Mouse (Mus musculus) retina, adult 2 months (tissue): ENCODE measurements around the gene Apela.

Experiments
- DNase-seq: peaks from one replicate; pipeline ENCODE4 v3.0.0-alpha.2; 2012; ENCODE audit warnings: low read depth, low spot score

Apela gene

DNA sequence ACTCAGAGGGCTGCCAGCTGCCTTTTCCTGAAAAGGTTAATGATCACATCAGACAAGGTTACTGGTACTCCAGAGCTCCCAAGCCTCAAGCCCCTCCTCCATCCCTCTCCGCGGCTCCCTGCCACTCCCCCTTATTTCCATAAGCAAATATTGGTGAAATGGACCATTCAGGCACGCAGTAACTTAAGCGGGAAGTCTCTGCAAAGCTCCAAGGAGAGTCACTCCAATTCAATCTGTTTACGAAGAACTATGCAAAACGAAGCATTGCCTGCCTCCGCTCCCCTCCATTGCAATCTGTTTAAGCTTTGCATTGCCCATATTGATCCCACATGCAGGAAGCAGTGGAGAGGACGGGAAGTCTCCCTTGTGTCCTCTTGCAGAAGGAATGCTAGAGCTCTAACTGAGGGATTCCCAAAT is at the start of gene Apela:
Gene Apela (minus strand): TSS at position 220 of the 417 bp plus-strand sequence.
- DNase-seq = no peak

DNA sequence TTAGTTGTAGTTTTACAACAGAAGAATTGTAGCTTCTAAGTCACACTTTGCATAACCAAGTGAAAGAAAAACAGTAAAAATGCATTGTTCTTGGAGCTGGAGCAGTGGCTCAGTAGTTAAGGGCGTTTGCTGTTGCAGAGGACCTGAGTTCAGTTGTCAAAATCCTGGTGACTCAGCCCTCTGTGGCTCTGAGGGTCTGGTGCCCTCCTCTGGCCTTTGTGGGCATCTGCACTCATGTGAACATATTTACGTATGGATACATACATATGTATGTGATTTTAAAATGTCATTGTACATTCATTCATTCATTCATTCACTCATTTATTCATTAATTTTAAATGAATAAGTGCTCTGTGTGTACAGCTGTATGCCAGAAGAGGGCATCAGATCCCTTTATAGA is 48.5 kb upstream of the Apela start:
- DNase-seq = no peak

DNA sequence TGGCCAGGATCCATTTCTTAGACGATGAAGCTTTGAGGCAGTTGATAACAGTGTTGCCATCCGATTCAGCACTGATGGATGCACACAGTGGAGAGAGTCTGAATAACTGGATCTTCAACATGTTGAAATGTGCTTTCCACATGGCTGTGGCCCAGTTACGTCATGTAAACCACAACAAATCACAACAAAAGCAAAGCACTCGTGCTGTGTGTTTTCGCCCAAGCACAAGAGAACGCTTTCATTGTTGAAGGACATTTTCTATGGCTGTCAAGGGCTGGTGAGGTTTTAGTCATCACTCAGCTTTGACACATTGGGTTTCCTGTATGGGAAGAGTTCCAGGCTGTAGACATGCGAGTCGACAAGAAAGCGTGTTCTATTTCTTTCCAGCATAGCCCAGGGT is 43.6 kb upstream of the Apela start:
- DNase-seq = no peak

DNA sequence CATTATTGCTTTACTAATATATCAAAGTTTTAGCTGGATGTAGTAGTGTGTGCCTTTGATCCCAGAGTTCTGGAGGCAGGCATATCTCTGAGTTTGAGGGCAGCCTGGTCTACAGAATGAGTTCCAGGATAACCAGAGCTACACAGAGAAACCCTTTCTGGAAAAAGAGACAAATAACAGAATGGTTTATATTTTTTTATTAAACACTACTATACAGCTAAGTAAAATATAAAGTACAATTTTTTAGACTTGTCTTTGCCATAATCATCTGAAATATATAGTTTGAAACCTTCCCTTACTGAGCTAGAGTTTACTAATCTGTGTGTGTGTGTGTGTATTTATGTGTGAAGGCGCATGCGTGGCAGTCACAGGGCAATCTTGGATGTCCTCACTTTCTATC is 37.6 kb upstream of the Apela start, which contains the start of gene Gm10663:
Gene Gm10663 (plus strand): TSS at position 301 of the 400 bp plus-strand sequence.
- no peak for DNase-seq

DNA sequence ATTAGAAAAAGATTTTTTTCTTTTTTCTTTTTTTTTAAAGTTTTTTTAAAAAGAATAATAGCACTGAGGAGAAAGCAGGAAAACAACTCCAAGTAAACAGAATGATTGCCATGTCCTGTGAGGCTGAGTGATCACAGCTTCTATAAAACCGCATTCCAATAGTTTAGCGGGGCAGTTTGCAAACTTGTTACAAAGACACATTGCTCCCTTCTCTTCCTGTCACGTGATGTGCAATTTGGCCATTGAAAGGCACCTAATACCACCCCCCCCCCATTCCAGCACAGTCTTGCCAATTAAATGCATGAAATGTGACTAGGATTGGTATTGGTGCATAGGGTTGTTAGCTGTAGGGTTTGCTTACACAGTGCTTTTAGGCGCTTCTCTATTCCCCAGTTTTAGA is 33.9 kb upstream of the Apela start:
- no peak for DNase-seq

DNA sequence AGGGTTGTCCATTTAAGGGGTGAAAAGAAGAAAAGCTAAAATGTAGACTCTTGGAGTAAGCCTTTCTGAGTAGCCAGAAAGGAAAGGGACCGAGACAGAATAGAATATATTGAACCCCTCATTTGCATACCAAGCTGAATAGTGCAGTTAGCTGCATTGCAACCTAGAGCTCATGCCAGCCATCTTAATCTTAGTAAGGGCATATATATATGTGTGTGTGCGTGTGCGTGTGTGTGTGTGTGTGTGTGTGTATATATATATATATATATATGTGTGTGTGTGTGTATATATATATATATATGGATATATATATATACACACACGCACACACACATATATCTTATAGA is 31.3 kb upstream of the Apela start:
- no peak for DNase-seq

DNA sequence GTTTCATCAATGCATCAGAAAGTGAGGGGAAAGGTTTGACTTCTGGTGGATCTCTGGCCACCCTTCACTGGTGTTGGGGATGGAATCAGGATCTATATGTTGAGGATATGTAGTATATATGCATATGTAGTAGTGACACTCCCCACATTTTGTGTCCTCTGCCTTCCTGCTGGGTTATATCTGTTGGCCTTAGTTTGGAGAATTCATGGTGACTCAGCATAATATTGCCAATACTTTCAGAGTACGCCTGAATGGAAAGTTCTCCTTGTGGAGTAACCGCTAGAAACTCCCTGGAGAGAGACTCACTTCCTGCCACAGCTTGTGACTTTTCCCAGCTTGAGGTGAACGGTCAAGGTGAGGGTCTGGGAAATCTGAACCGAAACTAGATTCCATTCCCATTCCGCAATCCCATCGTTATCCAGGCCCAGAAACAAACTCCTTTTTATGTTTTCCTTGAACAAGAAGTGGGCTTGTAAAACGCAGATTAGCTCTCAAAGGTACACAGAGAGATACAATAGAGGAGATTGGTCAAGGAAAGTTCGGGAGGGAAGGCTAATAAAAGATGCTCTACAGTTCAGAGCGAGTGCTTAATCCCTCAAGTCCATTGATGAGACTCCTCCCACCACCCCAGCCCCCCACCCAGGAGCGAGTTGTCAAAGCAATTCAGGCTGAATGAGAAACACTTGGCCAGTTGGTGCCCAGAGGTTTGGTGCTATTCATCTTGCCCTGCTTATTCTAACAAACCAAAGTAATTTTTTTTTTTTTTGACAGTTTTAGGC is 30.7 kb upstream of the Apela start:
- DNase-seq = no peak

DNA sequence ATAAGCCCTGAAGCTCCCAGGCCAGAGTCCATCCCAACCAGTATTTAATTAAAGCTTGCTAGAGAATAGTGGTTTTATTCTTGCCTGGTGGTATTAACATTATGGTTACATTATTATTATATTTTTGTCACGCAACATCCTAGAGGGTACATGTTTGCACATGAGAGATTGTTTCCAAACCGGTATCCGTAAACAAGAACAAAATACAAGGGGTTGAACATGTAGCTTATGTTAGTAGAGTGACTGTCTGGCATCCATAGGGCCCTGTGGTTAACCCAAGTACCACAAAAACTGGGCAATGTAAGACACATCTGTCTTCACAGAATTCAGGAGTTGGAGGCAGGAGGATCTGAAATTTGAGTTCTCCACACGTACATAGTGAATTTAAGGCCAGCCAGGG is 29.9 kb upstream of the Apela start:
- no peak for DNase-seq

DNA sequence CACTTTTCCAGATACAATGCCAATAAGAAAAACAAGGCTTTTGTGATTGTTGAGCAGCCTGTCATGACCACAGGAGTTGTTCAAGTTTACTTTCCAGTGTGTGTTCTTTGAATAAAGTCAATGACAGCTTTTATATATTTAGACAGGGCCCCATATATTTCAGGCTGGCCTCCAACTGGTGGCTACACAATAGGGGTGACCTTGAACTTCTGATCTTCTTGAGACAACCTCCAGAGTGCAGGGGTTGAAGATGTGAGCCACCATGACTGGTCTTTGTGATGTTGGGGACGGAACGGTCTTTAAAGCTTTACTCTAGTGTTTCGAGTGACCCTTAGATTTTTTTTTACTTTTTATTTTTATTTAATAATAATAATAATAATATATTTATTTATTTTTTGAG is 28.5 kb upstream of the Apela start:
- no peak for DNase-seq

DNA sequence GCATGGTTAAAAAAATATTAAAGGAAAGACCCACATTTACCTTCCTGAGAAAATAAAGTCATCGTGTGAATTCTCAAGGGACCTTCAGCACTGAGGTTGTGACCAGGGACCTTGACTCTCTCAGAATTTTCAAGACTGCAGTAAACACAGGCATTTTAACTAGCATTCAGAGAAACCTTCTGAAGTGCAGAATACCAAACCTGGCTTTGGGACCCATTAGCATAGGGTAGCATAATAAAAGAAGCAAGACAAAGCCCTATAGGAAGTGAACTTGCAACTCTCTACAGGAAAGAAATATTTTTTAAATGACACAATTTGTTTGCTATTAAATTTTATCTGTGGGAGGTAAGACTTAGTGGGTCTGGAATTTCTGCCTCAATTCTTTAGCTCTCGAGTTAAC is 26.9 kb upstream of the Apela start:
- no peak for DNase-seq

DNA sequence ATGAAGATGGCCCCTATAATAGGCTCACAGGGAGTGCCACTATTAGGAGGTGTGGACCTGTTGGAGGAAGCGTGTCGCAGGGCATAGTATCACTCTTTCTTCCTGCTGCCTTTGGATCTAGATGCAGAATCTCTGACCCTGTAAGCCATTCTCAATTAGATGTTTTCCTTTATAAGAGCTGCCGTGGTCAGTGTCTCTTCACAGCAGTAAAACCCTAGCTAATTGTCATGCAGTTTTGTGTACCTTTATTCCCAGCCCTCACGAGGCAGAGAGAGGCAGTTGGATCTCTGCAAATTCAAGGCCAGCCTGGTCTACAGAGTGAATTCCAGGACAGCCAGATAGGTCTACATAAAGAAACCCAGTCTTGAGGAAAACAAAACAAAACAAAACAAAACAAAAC is 25.1 kb upstream of the Apela start:
- DNase-seq = no peak

DNA sequence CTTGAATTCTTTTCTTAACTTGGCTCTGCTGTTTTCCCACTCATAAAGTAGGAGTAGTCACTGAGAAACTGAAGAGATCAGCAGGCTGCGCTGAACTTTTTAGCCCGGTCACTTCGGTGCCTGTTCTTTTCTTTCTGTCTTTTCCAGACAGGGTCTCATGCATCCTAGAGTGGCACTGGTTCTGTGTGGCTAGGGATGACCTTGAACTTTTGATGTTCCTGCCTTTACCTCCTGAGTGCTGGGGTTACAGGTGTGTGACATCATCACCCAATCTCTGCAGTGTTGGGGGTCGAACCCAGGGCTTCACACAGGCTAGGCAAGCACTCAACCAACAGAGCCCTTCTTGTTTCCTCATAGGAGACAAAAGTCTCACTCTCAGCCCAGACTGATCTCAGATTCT is 19.6 kb upstream of the Apela start:
- no peak for DNase-seq

DNA sequence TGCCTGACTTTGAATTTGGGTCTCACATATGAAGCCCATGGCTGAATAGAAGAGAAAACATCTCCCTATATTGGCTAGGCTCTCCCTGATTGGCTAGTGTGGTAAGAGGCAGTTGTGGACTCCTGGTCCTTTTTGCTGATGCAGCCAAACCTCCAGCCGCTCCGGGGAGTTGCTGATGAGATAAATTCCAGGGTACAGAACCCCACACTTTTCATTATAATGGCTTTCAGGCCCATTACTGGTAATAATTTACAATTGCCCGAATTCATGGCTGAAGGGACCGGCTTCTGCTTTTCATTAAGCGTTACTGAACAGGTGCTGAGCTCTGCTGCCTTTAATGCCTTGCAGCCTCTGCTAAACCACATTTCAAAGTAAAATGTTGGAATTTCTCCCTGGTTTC is 16.8 kb upstream of the Apela start:
- no peak for DNase-seq

DNA sequence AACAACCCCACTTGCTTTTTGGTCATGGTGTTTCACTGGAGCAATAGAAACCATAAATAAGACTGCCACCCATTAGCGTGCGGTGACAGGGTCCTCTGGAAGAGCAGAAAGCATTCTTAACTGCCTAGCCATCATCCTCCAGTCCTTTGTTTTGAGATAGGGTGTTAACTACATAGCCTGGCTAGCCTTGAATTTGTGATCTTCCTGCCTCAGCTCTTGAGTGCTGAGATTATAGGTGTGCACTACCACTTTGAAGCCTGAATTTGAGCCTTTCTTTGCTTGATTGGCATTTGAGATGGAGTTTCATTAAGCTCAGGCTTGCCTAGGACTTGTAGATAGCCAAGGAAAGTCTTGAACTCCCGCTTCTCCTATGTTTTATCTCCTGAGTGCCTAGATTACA is 16.4 kb upstream of the Apela start:
- DNase-seq = no peak

DNA sequence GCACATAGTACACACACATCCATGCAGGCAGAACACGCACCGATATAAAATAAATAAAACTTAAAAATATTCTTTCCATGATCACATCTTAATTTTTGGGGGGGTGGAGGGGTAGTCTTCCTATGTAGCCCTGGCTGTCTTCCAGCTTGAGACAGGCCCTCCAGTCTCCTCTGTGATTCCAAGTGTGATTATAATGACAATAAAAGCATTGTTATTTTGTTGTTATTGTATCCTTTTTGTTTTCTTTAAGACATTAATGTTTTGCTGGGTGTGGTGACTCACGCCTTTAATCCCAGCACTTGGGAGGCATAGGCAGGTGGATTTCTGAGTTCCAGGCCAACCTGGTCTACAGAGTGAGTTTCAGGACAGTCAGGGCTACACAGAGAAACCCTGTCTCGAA is 10.7 kb upstream of the Apela start:
- no peak for DNase-seq

DNA sequence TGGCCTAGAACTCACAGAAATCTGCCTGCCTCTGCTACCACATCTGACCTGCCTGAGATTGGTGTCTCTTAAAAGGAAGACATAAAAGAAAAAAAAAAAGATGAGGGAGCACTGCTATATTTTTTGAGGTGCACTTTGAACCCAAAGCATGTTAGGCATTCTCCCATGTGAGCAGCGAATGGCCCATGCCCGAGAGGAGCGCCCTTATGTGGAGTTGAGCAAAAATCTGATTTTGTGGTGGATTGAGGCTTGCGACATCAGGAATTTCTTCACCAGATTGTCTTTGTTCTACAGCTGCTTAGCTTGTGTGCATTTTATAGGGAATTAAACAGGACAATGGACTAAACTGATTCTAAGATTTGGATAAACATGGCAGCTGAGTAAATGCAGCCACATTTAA is 10.1 kb upstream of the Apela start:
- DNase-seq = no peak

DNA sequence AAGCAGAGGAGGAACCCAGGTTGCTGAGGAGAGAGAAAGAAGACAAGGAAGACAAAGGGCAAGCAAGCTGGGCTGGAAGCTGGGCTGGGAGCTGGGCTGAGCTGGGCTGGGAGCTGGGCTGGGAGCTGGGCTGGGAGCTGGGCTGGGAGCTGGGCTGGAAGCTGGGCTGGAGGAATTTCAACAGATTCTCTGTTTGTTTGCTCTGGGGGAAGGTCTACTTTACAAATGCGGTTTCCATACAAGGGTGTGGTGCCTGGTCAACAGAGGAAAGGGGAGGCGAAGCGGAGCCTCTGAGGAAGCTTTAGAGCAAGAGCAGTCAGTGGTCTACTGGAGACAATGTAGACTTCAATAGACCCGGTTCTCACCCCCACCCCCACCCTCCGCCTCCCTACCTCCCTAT is 9.4 kb upstream of the Apela start:
- DNase-seq = no peak

DNA sequence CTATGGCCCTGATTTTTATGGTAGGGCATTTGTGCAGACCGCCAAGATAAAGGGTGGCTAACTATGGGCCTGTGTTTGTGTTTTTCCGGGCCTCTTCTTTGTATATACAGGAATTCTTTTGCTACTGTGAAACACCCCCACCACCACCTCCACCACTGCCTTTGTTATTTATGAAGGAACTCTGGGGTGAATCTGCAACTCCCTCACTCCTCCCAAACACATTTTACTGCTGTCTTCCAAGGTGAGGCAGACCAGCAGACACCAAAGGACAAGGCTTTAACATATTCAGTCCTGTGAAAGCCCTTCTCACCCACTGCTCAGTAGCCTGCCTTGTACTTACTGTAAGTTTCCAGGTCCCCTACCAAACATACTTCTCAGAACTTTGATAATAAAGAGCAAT is 3.0 kb downstream of the Apela start:
- DNase-seq = no peak

DNA sequence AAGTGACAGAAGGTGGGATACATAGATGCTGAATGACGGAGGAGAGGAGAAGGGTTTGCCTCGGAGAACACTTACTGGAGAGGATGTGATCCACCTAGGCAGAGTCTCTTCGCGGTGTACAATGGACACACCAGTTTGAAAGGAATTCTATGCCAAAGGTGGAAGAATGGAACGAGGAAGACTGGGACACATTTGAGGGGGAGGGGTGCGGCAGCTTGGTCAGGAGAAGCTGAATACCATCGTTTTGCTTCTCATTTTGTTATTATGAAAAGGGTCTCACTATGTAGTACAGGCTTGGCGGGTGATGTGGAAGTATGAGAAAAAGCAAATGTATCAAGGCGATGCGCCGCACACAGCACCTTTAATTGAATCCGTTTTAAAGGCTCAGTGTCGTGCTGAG is 4.1 kb downstream of the Apela start:
- no peak for DNase-seq

DNA sequence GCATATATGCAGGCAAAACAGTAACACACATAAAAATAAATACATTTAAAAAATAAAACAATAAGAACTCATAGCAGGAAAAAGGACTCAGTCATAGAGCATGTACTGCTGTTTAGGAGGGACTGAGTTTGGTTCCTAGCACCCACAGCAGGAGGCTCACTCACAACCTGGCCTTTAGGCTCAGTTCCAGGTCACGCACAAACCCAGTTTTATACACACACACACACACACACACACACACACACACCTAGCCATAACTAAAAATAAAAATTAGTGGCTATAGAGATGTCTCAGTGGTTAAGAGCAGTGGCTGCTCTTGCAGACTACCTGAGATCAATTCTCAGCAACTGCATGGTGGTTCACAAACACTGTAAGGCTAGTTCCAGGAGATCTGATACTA is 5.0 kb downstream of the Apela start:
- DNase-seq = no peak

DNA sequence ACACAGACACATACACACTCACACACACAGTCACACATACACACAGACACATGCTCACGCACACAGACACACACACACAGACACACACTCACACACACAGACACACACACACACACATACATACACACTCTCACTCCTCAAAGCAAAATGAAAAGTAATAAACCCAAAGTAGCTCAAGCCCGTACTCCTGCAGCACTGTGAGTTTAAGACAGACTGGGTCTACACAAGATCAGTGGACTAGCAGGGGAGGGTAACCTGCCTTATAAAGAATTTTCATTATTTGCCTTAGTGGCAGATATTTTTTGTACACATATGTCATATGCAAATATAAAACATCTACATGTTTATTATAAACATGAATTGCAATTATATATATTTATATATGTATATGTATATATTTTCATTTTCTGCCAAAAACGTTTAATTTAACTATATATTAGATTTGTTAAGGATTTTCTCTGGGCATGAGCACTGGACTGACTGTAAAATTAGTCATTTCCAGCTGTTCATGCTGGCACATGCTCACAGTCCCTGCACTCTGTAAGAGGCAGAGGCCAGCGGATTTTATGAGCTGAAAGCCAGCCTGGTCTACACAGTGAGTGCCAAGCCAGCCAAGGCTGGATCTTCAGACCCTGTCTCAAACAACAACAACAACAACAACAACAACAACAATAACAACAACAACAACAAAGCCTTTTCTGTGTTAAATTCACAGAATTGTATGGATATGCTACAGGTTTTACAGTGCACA is 6.2 kb downstream of the Apela start:
- DNase-seq = no peak

DNA sequence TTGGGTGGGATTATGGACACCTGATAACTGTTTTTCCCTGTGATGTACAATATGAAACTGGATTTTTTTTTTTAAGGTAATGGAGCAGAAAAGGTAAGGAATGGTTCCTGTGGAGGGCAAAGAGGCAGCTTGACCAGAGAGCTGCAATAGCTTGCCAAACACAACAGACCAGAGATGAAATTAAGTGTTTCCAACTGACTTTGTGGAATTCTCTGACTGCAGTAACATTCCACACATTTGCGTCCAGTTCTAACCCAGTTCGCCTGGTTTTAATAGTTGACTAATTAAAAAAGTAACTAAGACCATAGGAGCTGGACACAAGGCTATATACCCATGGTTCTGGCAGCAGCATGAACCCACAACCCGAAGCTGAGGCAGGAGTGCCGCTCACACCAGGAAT is 7.4 kb downstream of the Apela start:
- DNase-seq = no peak

DNA sequence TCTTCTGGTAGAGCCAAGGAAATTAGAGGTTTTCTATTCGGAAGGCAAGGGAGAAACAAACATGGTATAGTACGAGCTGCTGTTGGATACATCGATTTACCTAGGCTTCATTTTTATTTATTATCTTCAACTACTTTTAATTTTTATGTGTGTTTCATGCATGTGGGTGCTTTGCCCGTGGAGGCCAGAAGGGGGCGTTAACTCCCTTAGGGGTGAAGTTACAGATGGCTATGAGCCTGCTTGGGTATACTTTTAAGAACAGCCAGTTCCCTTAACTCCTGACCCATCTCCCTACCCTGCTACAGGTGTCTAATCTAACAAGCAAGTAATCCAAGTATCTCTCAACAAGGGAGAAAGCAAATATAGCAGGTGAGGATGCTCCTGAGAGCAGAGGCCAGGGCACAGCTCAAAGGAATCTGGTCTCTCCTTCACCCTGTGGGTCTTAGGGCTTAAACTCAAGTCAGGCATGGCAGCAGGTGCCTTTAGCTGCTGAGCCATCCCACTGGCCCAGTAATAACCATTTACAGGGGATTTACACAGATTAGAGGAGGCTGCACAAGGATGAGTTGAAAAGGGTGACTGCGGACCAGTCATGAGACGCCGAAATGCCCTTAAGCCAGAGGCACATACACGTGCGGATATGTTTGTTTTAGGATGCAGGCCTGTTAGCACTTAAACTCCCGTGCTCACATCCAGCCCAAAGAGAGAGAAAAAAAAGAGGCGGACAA is 8.0 kb downstream of the Apela start:
- peak; percentile 41 for DNase-seq
